Mouse (Mus musculus) hematopoietic stem cell, adult 5-6 weeks (primary cell): ENCODE data around the gene Rfc5. TPM values are rescaled to one million over a fixed set of nuclear protein-coding genes. Genes with fewer than 3 reads are reported as not detected.
A peak's percentile ranks its signal among the peaks of the same experiment; 100 is the strongest.

Source experiments
- ATAC-seq, 2 experiments: fragments of 125-278 bp in 1 of 2; replicated peaks in 1 of 2; 2 replicates each; pipeline ENCODE4 v1.8.0; 2016 to 2017; ENCODE audit warnings: inconsistent platforms in 2 of 2, mild to moderate bottlenecking in 2 of 2, moderate number of reproducible peaks in 2 of 2, low read depth in 1 of 2, moderate TSS enrichment in 1 of 2; ENCODE audit not compliant: low FRiP score in 2 of 2, poor library complexity in 2 of 2, severe bottlenecking in 2 of 2, insufficient read depth in 1 of 2, low TSS enrichment in 1 of 2
- total RNA-seq: library from RNA; stranded (forward); fragments of 172-1452, 232-1000 nt; gene quantifications from 2 replicates; pipeline ENCODE4 v1.2.3, GENCODE M21; 2017

Gene Rfc5
- total RNA-seq, 1 experiment from 2014 or later: 49.0 TPM

DNA sequence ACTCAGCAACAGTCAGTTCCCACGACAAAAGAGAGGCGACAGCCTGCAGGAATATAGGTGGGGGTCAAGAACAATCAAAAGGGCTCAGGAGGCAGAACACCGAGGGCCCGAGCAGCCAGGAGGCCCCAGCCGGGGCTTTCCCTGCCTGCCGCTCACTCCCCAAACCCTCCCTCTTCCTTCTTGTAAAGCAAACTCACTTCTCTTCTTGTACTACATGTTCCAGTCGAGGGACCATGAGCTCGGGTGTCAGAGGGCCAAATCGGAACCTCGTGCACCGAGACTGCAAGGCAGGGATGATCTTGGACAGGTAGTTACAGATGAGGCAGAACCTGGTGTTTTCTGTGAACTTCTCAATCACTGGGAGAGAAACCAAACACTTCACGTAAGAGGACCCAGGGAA lies 5.6 kb downstream of the Rfc5 start:
- no peak for ATAC-seq

DNA sequence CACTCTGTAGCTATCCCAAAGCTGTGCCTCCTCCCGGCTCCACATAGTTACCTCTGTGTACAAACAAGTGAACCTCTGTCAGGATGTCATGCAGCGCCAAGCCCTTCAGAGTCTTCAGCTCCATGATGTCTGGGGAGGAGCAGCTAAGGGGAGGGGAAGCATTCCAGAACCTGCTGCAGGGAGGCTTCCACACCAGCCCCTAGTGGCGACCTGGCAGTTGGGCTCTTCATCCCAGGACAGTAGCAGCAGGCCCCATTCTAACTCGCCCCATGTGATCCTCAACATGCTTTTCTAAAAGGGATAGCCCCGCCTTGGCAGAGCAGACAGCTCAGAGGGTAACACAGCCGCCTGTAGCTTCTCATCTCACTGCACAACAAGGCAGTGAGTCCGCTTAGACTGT lies 7.1 kb downstream of the Rfc5 start:
- no peak for ATAC-seq

DNA sequence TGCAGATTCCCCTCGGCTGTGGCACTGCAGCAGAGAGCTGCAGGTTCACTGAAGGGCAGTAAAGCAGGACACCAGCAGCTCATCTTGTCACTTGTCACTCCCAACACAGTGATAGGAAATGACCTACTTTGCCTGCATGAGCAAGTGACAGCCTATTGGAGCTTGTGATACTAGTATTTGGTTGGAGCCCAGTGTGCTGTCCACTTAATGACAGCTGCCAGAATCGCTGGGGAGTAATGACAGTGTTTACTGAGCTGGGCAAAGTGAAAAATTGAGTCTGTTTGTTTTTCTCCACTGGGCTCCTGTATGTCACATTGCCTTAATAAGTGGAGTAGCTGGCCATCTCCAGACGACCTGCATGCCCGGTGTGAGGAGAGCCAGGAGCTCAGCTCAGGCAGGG lies 8.6 kb downstream of the Rfc5 start:
- no peak for ATAC-seq

DNA sequence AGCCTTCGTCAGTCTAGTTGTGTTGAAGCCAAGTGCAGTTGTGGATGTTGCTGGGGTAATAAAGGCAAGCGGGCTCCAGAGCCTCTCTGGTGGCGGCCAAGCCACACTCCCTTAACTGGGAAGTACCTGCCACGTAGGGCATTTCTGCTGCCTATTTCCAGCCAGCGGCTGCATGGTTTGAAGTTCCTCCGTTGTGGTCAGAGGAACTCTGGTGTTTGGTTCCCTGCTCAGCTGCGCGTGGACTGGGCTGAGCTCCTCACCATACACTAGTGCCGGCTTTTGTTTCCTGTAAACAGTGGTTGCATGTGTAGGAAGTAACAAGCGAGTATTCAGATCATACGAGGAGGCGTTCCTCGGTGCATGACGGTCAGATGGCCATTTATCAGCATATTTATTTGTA lies 11.1 kb downstream of the Rfc5 start:
- peak; percentile 65 to 74 for ATAC-seq

DNA sequence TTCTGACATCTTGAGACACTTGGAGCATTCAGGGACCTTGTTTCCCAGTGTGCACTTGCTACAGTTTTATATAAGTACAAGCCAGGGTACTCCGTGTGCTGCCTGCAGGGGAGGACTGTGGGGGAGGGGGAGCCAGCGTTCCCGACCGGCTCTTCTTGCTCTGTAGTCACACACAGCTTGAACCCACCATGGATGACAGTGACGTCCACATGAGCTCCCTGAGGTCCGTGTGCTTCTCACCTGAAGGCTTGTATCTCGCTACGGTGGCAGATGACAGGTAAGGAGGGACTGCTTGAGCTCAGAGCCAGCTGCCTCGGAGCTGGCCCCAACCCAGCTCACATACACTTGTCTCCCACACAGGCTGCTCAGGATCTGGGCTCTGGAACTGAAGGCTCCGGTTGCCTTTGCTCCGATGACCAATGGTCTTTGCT lies 12.5 kb downstream of the Rfc5 start:
- no peak for ATAC-seq

DNA sequence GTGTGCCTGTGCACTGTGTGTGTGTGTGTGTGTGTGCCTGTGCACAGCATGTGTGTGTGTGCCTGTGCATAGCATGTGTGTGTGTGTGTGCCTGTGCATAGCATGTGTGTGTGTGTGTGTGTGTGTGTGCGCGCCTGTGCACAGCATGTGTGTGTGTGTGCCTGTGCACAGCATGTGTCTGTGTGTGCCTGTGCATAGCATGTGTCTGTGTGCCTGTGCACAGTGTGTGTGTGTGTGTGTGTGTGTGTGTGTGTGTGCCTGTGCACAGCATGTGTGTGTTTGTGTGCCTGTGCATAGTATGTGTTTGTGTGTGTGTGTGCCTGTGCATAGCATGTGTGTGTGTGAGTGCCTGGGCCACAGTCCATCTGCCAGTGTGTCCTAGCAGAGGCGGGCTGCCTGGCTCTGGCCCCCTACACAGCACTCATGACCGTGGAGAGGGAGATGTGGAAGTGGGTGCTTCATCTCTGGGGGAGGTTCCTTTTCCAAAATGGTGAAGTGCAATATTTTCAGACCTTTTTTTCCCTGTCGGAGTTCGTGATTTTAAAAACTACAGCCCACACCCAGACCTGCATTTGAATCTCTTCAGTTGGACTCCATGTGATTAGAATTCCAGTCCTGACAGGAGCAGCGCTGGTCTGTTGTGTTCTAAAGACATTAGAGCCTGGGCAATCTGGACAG lies 14.3 kb downstream of the Rfc5 start:
- no peak for ATAC-seq

DNA sequence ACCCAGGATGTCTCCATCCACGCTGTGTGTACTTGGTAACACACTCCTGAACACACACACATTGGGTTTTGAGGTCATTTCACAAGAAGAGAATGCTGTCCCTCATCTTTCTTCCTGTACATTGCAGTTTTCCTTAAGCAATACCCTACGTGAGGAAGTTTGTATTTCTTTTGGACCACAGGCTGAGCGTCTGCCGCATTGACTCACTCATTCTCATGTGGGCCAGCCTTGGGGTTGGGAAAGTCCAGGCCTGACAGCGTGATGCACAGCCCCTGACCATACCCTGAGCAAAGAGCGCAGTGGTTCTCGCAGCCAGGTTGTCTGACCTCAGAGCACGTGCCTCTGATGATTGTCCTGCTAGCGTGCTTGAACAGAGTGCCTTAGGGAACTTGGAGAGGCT lies 15.4 kb downstream of the Rfc5 start:
- peak in 1 of 2 experiments; percentile 33; a peak in 1 of 4 replicates for ATAC-seq

DNA sequence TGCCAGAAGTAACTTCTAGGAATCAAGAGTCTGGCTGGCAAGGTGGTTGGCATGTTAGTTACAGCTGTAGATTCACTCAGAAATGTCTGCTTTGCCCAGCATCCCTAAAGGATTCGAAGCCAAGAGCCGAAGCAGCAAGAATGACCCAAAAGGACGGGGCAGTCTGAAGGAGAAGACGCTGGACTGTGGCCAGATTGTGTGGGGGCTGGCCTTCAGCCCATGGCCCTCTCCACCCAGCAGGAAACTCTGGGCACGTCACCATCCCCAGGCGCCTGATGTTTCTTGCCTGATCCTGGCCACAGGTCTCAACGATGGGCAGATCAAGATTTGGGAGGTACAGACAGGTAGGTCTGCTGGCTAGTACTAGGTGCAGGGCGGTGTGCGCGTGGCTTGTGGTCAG lies 18.3 kb downstream of the Rfc5 start:
- no peak for ATAC-seq

DNA sequence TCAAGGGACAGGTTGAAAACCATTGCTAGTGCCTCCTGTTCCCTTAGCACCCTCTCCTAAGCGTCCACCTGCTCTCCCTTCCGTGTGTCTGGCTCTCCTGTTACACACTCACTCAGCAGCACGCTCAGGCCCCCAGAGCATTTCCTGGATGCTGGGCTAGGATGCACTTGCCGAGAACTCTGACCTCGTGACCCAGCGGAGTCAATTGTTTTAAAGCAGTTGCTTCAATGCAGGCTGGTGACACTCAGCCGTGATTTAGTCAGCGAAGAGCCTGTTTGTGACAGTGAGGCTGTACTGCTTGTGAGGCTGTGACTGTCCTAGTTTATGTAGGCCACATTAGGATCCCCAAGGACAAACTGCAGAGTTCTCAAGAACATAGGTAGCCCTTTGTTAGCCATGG lies 21.6 kb downstream of the Rfc5 start:
- ATAC-seq: no peak

DNA sequence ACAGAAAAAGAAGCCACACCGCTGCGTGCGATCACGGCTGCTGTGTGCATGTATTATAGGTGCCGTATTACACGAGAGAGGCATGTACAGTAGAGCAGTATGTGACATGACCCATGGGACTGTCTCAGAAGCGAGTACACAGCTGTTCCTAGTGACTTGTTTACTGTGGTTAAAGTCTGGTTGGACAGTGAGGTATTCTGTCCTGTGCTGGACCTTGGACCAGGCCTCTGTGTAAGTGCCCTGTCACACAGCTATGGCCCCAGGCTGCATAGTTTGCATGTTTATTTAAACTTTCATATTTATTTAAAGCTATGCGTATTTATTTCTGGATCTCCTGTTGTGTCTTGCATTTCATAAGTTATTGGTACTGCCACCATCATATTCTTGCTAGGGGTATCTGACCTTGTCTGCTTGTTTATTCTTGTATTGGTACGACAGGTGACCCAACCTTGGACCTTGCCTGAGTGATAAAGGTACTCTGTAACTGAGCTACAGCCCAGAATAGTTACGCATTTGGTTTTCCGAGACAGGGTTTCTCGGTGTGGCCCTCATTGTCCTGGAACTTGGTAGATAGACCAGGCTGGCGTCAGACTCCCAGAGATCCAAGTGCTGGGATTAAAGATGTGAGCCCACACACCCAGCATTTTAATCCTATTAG lies 22.8 kb downstream of the Rfc5 start:
- no peak for ATAC-seq

DNA sequence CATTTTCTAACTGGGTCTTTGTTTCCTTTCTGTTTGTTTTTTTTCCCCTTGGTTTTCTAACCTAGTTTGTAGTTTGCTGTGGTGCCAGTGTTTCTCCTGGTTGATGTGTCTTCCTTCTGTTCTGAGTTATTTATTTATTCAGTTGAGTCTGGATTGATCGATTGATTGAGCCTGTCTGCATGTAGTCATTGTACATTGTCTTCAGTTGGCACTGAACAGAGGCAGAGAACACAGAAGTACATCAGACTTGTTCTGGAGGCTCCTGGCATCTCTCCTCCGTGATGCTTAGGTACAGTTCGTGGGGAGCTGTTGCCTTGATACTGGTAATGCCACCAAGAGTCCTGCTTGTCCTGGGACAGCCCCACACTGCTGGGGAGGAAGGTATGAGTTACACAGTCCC lies 24.0 kb downstream of the Rfc5 start:
- no peak for ATAC-seq

DNA sequence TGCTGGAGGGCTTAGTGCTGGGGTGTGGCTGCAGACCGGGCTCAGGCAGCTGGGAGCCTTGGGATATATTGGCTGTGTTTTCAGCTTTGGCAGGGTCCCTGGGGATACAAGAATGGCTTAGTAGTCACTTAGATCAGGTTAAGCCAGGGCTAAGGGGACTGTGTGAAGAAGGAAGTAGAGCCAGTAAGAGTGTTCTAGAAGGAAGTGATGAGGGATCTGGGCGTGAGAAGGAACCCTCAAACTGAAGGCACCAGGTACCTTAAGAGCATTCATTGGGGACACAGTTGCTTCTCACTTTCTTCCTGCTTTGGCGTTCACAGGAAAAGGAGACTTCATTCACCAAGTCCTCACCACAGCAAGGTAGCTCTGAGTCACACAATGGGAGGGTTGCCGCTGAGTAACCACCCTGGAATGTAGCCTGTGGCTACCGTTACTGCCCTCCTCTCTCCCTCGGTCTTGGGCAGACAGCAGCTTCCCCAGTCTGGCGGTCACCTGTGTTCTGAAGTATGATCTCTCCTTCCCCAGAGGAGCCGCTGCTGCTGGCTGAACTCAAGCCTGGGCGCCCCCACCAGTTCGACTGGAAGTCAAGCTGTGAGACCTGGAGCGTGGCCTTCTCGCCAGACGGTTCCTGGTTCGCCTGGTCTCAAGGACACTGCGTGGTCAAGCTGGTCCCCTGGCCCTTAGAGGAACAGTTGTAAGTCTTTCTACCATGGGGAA lies 25.6 kb downstream of the Rfc5 start:
- peak; percentile 39 to 59 for ATAC-seq

DNA sequence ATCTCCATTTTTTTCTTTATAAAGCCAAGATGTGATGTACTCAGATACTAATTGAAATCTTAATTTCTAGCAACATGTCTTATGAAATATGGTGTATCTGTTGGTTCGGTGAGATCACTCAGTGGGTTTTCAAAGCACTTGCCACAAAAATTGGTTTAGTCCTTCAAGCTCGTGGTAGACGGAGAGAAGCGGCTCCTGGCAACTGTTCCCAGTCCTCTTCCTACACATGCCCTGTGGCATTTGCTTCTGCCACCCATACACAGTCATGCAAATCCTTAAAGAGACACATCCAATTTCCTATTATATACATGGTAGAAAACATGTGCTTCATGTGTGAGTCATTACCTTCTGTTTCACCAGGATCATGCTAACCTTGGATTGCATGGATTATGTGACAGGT lies 27.3 kb downstream of the Rfc5 start:
- ATAC-seq: no peak

DNA sequence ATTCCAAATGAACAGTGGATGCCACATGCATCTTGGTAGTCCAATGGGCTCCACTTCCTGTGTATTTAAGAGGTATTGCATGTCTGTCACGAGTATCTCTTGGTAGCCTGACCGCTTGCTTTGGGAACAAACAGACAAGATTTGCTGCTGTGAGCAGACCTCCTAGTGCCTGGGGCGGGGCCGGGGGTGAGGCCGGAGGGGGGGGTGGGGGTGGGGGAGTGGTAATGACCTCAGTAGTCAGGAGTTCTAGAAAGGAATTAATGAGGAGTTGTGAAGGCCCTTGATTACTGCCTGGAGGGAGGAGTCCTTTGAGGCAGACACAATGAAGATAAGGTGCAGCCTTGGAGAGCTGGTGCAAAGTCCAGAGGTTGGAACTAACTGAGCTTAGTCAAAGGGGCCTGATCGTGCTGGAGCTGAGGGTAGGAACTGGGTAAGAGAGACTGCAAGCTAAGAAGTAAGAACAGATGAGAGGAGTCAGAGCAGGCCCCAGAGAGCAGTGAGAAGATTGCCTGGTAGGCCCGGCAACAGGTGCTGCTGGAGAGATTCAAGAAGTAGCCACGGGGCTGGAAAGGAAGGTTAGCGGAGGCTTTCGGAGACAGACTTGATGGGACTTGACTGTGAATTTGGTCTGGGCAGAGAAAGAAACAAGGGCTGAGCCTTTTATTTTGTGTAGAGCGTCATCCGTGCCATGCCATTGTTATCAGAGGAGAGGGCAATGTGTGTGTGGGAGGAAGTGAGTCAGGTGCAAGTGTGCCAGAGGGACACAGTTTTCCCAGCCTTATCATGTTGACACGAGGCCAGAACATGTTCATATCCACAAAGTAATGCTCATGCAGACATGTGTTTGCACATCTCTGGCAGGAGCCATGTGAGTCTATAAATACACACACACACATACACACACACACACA lies 28.0 kb downstream of the Rfc5 start:
- no peak for ATAC-seq

DNA sequence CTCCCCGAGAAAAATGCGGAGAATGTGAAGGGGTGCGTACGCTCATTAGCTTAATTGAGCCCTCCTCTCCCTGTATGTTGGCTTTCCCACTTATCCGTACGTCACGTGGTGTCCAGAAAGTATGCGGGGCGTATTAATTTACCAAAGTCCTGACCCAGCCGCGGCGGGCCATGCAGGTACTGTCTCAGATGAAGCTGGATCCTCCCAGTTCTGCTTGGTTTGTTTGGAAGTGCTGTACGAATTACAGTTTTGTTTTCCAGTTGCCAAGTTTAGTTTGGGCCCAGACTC lies 28.7 kb downstream of the Rfc5 start:
- no peak for ATAC-seq

DNA sequence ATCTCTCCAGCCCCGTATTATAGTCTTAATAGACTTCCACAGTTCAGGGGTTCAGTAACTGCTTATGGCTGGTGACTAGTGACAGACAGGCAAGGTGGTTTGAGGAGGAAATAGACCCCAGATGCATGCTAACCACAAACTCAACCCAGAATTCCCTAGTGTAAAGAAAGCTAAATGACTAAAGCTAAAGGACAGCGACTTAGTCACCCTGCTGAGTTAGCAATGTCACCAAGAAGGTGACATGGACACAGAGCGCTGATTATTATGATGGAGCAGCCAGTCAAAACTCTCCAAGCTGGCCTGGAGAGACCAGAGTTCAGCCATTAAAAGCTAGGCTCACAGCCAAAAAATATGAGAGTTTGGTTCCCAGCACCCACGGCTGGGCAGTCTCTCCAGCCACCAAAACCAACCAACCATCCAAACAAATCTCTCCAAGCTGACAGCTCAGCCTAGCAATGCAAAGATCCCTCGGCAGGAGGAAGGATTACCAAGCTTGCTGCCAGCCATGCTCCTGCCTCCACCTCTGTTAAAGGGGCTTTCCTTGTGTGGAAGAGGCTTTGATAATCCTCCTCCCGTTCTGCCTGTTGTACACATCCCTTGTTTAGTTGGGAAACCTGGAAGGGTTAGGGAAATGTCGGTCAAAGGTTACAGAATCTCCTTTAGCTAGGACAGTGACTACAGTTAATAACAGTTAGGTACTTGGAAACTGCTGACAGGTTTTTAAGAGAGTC lies 29.2 kb downstream of the Rfc5 start:
- ATAC-seq: peak; percentile 32 to 35

DNA sequence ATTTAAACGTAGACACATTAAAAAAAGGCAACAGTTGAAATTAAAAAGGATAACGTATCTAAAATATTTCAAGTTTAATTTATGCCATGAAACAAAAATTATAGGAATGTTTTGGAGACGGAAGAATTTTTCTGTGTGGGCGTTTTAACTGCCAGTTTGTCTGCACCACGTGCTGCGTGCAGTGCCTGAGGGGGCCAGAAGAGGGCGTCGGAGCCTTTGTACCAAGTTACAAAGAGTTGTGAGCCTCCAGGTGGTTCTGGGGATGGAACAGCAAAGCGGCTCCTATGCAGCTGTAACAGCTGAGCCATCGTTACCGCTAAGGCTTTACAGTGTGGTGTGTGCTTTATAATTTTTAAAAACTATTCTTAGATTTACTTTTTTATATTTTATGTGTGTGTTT lies 30.1 kb downstream of the Rfc5 start:
- 0 out of 4 replicates have a peak, but pooled peaks of 1 of the 2 experiments have one; percentile 33 for ATAC-seq
